Mouse (Mus musculus): ENCODE results near the gene Gm4305.
"Not testable (repeated sequence)": the region's sequence is repeated elsewhere in the genome, so short reads cannot be mapped to it uniquely, and the experiment has no call there.

Gene Gm4305

GRCm38 (mm10) chr10:100350793-100351192 lies at the start of gene Gm4305:
Gm4305 (plus strand) TSS chr10:100351093.
- not testable (repeated sequence) for DNase-seq (ENCODE audit: low spot score)

DNA sequence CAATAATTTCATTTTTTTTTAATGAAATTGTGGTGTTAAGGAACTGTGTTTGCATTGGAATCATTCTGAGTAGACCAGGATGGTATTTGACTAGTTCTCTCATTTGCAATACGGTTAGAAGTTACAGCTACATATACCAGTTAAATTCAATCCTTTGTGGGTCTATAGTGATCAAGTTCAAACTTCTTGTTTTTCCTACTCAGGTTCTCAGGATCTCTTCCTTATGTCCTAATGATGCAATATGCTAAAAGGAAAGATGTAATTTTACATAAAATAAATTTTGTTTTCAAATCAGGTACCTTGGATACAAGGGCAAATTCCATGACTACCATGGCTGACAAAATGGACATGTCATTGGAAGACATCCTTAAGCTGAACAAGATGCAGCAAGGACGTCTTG lies 15.5 kb upstream of the Gm4305 start, which contains the start of gene Gm4301:
Gene Gm4301, plus strand, starts transcription at position 301 of the 400 bp plus-strand sequence.
- not testable (repeated sequence) for DNase-seq (ENCODE audit: low spot score)

DNA sequence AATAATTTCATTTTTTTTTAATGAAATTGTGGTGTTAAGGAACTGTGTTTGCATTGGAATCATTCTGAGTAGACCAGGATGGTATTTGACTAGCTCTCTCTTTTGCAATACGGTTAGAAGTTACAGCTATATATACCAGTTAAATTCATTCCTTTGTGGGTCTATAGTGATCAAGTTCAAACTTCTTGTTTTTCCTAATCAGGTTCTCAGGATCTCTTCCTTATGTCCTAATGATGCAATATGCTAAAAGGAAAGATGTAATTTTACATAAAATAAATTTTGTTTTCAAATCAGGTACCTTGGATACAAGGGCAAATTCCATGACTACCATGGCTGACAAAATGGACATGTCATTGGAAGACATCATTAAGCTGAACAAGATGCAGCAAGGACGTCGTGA lies 10.4 kb upstream of the Gm4305 start, which contains the start of gene Gm4302:
Gene Gm4302, plus strand, starts transcription at position 301 of the 400 bp plus-strand sequence.
- not testable (repeated sequence) for DNase-seq (ENCODE audit: low spot score)

DNA sequence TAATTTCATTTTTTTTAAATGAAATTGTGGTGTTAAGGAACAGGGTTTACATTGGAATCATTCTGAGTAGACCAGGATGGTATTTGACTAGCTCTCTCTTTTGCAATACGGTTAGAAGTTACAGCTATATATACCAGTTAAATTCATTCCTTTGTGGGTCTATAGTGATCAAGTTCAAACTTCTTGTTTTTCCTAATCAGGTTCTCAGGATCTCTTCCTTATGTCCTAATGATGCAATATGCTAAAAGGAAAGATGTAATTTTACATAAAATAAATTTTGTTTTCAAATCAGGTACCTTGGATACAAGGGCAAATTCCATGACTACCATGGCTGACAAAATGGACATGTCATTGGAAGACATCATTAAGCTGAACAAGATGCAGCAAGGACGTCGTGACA lies 5.2 kb upstream of the Gm4305 start, which contains the start of gene Gm4303:
Gene Gm4303, plus strand, starts transcription at position 301 of the 400 bp plus-strand sequence.
- not testable (repeated sequence) for DNase-seq (ENCODE audit: low spot score)

- DNase-seq (ENCODE audit: low spot score) = not testable (repeated sequence)
These were observed 5.9 kb downstream of the Gm4305 start for GRCm38 (mm10) chr10:100356841-100357240.

DNA sequence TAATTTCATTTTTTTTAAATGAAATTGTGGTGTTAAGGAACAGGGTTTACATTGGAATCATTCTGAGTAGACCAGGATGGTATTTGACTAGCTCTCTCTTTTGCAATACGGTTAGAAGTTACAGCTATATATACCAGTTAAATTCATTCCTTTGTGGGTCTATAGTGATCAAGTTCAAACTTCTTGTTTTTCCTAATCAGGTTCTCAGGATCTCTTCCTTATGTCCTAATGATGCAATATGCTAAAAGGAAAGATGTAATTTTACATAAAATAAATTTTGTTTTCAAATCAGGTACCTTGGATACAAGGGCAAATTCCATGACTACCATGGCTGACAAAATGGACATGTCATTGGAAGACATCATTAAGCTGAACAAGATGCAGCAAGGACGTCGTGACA lies 10.1 kb downstream of the Gm4305 start, which contains the start of gene Gm4307:
Gene Gm4307, plus strand, starts transcription at position 301 of the 400 bp plus-strand sequence.
- not testable (repeated sequence) for DNase-seq (ENCODE audit: low spot score)

- DNase-seq (ENCODE audit: low spot score) = not testable (repeated sequence)
These were observed 31.6 kb downstream of the Gm4305 start, which contains the start of gene Gm4312 for GRCm38 (mm10) chr10:100382460-100382859. Gm4312 (minus strand) TSS chr10:100382560.
